Mouse (Mus musculus): ENCODE measurements at regions not wholly inside any gene's neighbourhood (a gene's known extent, or its start where the extent isn't known, plus 50 kb on each side); places are given as distances from the start of the nearest gene placed in this dataset.

DNA sequence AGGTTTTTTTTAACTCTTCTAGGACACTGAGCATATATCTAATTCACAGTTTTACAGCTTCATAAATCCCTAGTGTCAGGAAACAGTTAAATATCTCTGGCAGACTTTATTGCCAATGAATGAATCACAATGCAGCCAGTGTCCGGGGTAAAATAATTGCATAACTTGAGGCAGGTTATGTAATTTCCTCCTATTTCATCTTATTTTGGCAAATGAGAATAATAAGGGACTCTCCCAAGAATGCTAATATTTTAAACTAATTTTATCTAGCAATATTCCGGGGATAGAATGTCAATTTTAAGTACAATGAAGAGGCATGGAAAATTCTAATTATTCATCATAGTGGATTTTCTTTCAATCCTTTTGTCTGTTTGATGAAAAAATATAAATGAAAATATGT lies 2740.6 kb downstream of the Gm37988 start:
- Histone ChIP-seq H3K4me1 (ENCODE audit: control insufficient read depth, insufficient read depth, low read length) (no peaks in the 10 kb centered on the region), H3K27ac (ENCODE audit: insufficient read depth, low read length) (no peak overlapping the region), H3K4me3 (ENCODE audit: insufficient read depth, low read length) (no peak overlapping the region)
- TF ChIP-seq POLR2A (IDR thresholded peaks at IDR 0.05; ENCODE audit: extremely low read depth, insufficient read depth, low read length) (no peak), CTCF (IDR thresholded peaks at IDR 0.05; ENCODE audit: extremely low read depth, insufficient read depth, low read length) (no peak)

DNA sequence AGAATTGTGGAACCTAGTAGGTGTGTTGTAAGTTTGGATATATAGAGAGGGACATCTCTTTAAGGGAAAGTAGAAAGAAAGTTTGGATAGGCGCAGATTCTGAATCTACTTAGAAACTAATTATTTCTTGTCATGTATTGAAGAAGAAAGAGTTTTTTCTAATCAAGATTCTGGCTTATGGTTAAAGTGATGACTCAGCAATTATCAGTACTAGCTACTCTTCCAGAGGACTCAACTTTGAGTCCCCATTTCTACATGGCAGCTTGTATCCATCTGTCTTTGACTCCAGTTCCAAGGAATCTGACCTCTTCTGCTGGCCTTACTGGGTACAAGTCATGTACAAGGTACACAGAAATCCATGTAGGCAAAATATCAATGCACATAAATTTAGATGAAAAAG lies 2767.1 kb downstream of the Gm37988 start:
- H3K4me1 ChIP-seq (ENCODE audit: control insufficient read depth, insufficient read depth, low read length) = no peaks in the 10 kb centered on the region
- H3K27ac ChIP-seq (ENCODE audit: insufficient read depth, low read length) = no peak overlapping the region
- no peak overlapping the region for H3K4me3 ChIP-seq (ENCODE audit: insufficient read depth, low read length)
- TF ChIP-seq POLR2A (IDR thresholded peaks at IDR 0.05; ENCODE audit: extremely low read depth, insufficient read depth, low read length) = no peak

GRCm38 (mm10) chr1:7586409-7586808 lies 2778.7 kb downstream of the Gm37988 start:
- Histone ChIP-seq H3K4me1 (ENCODE audit: control insufficient read depth, insufficient read depth, low read length) (no peaks in the 10 kb centered on the region), H3K4me3 (ENCODE audit: insufficient read depth, low read length) (no peak overlapping the region), H3K27ac (ENCODE audit: insufficient read depth, low read length) (no peak overlapping the region)
- no peak for TF ChIP-seq CTCF (IDR thresholded peaks at IDR 0.05; ENCODE audit: extremely low read depth, insufficient read depth, low read length)
- no peak for TF ChIP-seq POLR2A (IDR thresholded peaks at IDR 0.05; ENCODE audit: extremely low read depth, insufficient read depth, low read length)

- Histone ChIP-seq H3K4me3 (ENCODE audit: insufficient read depth, low read length) (no peak overlapping the region), H3K27ac (ENCODE audit: insufficient read depth, low read length) (no peak overlapping the region), H3K4me1 (ENCODE audit: control insufficient read depth, insufficient read depth, low read length) (no peaks in the 10 kb centered on the region)
- TF ChIP-seq CTCF (IDR thresholded peaks at IDR 0.05; ENCODE audit: extremely low read depth, insufficient read depth, low read length) (no peak), POLR2A (IDR thresholded peaks at IDR 0.05; ENCODE audit: extremely low read depth, insufficient read depth, low read length) (no peak)
Observed at GRCm38 (mm10) chr1:7591327-7591726, 2783.6 kb downstream of the Gm37988 start.

All from cortical plate, adult 2 months (tissue).